Mouse (Mus musculus): Measurements from ENCODE around the gene Gm27027. TPM values are rescaled to one million over a fixed set of nuclear protein-coding genes. Genes with fewer than 3 reads are reported as not detected.

The Gm27027 gene
- total RNA-seq, 1 experiment from 2014 or later = not detected

DNA sequence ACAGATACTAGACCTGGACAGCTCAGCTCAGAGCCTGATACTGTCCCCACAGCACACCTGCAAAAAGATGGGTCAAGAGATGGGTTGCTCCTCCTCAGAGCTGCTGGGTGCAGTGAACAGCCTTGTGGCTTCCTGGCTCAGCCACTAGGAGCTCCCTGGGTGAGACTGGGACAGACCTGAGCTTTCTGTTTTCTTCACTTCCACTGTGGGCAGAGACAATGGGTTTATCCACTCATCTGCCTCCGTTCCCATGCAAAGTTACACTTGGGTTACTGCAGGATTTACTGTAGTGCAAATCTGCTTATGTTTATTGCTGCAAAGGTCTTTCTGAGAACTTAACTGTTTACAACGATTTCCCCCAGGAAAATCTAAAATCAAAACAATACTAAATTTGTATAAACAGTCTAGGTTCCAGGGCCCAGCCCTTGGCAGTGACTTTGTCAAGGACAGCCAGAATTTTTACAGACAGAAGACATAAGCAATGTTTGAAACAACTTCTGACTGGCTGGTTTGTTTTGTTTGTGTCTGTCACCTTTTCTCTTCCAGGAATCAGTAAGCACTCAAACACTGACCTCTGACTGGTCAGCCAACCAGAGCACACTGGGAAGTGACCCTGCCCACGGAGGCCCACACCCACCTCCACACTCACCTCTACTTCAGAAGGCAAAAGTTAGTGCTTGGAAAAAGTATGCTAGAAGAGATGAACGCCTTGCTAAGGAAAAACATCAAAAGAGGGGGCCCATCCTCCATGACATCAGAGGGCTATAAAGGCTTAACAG is 13.5 kb downstream of the Gm27027 start:
- ATAC-seq (replicated peaks; ENCODE audit: insufficient number of reproducible peaks, low FRiP score, low TSS enrichment, poor library complexity, severe bottlenecking) = no peak

DNA sequence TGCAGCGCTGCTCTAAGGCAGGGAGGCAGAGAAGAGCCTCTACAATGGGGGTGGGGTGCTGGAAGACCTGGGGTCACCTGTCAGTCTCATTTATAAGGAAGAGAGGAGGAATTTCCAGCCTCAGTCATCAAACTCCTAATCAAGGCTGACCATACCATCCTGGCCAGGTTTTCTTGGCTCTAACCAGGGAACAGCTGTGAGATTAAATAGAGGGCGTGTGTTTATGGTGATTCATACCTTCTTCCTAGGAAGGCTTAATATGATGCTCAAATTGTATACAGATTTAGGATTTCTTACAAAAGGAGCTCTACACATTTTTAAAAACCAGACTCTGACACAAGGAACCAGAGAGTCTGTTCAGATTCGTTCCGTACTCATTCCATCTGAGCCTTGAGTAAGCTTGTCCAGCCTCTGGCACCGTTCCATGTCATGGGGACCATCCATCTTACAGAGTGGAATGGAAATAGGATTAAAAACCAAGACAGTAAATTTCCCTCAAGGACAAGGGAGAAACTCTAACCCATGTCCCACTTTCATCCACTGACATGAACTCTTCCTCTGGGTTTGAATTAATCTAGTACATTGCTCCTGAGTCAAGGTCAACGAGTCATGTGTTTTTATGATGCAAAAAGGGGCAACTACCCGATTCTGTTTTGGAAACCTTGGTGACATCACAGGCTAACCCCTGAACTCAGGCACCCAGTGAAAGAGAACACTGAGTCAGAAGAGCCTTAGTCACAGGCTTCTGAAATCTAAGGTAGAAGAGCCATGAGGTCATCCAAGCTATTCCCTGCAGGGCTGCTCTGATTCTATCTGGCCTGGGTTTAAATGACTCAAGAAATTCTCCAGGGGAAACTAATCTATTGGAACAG is 16.7 kb downstream of the Gm27027 start:
- ATAC-seq (replicated peaks; ENCODE audit: insufficient number of reproducible peaks, low FRiP score, low TSS enrichment, poor library complexity, severe bottlenecking) = no peak

DNA sequence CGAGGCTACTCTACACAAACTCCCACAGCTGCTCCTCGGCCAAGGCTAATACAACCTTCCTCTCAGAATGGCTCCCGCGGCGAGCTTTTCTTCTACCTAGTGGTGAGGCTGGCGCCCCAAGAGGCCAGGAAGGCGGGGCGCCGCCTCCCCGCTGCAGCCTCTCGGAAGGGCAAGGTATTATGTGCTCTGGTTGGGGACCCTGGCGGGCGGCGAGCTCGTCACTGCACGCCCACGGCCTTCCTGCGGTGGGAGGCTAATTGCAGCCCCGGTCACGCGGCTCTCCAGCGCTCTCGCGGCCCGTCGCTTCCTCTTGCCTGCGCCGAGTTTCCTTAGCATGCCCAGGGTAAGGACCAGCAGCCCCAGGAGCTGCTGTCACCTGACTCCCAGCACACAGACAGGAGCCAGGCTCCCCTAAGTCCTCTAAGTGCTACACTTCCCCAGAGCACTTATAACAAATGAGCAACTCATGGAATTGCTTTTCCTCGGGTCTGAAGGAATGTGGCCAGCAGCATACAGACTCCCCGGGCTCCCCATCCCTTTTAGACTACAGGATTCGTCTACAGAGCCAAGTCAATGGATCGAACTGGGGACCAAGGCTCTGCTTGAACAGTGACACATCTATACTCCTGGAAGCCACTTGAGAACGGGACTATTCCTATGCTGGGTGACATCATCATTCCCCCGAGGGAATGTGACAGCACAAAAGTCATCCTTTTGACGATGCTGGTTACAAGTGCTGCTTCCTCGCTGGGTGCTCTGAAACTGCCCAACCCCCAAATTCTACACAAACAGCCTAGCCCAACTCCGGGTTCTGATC is 19.5 kb downstream of the Gm27027 start:
- ATAC-seq (replicated peaks; ENCODE audit: insufficient number of reproducible peaks, low FRiP score, low TSS enrichment, poor library complexity, severe bottlenecking) = no peak

DNA sequence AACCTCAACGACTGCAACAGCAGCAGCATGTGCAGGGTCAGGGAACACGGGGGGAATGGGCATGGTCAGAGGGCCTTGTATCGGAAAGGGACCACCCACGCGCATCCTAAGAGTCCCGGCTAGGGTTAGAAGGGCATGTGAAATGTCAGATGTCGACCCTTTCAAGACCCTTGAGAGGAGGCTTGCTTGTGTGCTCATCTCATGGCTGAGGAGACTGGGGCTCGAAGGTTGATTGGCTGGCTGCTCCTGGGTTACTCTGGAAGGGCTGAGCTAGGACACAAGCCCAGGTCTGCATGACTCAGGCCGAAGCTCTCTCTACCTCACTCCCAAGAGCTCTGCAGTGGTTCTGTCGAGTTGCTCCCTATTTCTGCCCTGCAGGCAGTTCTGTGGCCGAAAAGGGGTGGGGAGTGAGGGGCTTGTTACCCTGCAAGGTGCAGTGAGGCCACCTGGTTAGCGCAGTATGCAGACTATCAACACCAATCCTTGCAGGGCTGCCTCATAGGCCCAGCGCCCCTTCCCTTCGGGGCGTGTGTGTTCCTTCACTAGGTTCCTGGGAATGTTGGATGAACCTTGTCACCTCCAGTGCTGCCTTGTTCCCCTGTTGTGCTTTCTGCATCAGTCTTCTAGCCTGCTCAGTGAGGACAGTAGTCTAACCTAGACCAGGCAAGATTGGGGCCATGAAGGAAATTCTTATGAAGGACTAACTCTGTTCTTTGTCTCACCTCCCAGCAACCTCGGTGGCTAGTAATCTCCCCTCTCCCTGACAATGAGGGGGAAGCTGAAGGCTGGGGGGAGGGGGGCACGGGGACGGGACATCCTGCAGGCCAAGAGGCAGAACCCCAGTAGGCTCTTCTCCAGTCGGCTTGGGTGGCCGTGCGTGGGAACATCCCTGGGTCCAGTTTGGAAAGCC is 20.4 kb downstream of the Gm27027 start:
- no peak for ATAC-seq (replicated peaks; ENCODE audit: insufficient number of reproducible peaks, low FRiP score, low TSS enrichment, poor library complexity, severe bottlenecking)

DNA sequence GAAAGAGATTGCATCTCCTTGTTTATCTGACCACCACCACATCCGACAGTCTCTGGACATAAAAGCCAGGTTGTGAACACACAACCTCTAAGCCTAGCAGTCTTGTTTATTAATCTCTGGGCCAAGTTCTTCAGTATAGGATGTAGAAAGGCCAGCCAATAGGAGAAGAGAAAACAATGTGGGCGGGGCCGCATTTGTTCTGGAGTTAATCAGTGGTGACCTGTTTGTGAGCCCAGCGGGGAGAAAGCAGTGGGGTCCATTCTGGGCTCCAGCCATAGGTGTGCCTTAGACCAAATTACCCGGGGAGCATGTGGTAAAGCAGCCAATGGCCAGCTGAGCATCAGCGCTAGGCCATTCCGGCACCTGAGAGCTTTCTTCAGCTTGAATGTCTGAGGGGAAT is 21.1 kb downstream of the Gm27027 start:
- no peak for ATAC-seq (replicated peaks; ENCODE audit: insufficient number of reproducible peaks, low FRiP score, low TSS enrichment, poor library complexity, severe bottlenecking)

DNA sequence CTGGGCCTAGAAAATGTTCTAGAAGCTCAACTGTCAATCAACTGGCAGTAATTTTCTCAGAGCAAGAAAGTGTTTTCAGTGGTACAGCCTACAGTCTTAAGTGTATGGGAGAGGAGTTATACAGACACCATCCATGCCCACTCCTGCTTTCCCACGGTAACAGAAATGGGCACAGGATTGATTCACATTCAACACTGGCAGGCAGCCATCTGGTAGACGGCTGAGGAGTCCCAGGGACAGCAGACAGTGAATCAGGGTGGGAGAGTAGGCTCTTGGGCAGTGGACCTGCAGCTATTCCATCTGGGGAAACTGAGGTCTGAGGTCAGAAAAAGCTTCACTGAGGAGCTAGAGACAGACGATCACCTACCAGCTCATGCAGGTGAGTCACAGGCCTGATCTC is 24.5 kb downstream of the Gm27027 start:
- ATAC-seq (replicated peaks; ENCODE audit: insufficient number of reproducible peaks, low FRiP score, low TSS enrichment, poor library complexity, severe bottlenecking) = no peak

DNA sequence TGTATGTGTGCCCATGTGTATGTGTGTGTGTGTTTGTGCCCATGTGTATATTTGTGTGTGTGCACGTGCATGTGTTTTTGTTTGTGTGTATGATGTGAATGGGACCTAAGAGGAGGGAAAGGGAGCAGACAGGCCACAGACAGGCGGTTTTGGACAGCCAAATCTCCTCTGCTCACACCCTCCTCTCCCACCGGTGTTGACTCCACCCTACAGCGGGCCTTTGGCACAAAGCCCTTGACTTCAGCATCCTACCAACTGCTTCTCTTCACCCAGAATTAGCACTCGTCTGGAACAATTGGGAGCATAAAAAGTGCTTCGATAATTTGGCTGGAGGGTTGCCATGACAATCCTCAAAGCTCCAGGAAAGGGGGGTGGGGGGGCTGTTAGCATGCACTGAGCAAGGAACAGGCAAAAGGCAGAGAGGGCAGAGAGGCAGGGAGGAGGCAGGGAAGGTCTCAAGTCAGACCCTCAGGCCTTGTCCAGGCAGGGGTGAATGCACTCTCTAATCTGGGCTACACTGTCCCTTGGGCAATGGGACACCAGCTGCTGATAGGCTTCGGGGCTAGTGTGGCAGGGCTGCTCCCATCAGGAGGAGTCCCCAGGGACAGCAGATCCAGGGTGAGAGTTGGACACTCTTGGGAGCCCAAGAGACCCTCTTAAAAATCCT is 31.5 kb downstream of the Gm27027 start:
- no peak for ATAC-seq (replicated peaks; ENCODE audit: insufficient number of reproducible peaks, low FRiP score, low TSS enrichment, poor library complexity, severe bottlenecking)

DNA sequence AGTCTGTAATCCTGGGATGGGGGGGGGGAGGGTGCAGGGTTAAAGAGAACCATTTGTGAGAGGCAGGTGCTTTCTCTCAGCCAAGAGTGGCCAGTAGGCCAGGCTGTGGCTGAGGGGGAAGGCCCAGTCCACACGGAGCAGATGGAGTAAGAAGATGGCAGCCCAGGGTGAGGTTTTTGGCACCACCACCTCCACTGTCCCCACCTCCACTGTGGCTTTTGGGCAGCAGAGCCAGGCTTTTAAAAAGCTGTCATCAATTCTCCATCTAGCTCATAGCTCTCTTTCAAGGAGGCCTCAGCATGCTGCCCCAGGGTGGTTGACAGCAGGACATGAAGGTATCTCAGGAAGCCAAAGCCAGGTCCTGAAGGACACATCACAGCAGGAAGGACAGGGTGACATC is 32.4 kb downstream of the Gm27027 start:
- no peak for ATAC-seq (replicated peaks; ENCODE audit: insufficient number of reproducible peaks, low FRiP score, low TSS enrichment, poor library complexity, severe bottlenecking)

DNA sequence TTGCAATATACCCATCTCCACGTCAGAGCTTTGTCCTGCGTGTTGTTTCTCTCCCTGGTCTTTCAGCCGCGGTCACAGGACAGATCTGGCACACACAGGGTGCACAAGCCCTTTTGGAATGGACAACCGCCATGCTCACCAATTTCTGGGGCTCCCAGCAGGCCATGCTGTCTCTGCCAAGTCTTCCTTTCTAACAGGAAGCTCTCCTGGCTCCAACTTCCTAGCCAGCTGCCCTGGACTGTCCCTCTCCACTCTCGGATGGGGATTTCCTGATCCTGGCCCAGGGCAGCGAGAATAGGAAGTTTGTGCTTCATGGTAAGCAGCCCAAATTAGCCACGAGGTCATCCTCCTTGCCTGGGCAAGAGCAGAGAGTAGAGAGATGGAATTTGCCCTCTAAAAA is 34.4 kb downstream of the Gm27027 start:
- no peak for ATAC-seq (replicated peaks; ENCODE audit: insufficient number of reproducible peaks, low FRiP score, low TSS enrichment, poor library complexity, severe bottlenecking)

DNA sequence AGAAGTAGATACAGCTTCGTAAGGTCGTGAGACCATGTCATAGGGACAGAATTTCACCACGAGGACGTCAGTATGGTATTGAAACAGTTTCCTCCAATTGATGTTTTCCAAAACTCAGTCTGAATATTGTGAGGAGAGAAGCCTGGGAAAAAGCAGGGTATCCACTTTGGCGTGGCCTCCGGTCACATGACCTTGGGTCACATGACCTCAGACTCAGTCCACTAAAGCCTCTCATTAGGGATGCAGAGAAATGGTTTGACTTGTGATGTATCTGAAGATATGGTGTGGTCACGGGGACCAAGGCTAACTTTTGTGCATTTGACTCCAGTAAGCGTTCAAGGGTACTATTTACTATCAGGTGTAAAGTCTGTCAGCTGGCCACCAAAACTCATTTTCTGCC is 36.8 kb downstream of the Gm27027 start:
- ATAC-seq (replicated peaks; ENCODE audit: insufficient number of reproducible peaks, low FRiP score, low TSS enrichment, poor library complexity, severe bottlenecking) = no peak

DNA sequence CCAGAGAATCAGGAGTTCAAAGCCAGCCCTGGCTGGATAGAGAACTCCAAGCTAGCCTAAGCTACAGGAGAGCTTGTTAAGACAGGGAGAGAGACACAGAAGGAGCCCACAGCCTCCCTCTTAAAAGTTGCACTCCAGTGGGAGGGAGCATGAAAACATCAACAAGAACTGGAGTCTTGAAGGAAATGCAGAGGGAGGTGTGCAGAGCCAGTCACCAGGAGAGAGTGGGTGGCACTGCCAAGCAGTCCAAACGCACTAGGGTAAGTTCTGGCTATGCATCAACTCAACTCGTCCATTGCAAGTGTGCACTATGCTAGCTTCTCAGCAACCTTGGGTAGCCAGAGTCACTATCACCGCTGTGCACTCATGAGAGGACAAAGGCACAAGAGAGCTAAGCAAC is 37.9 kb downstream of the Gm27027 start:
- no peak for ATAC-seq (replicated peaks; ENCODE audit: insufficient number of reproducible peaks, low FRiP score, low TSS enrichment, poor library complexity, severe bottlenecking)

DNA sequence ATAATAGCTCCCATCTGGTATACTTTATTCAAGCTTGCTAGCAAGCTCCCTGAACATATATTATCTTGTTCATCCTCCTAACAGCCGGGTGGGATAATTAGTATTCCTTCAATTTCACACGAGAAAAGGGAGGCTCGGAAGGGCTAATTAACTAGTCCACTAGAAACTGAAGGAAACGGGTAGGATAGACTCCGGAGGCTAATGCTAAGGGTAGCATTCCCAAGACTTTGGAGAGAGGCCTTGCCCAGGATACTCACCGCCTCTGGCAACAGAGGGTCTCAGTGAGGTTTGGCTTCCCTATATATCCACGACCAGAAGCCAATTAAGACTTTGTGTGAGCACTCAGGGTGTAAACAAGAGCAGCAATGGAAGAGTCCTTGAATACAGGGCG is 38.4 kb downstream of the Gm27027 start:
- no peak for ATAC-seq (replicated peaks; ENCODE audit: insufficient number of reproducible peaks, low FRiP score, low TSS enrichment, poor library complexity, severe bottlenecking)

DNA sequence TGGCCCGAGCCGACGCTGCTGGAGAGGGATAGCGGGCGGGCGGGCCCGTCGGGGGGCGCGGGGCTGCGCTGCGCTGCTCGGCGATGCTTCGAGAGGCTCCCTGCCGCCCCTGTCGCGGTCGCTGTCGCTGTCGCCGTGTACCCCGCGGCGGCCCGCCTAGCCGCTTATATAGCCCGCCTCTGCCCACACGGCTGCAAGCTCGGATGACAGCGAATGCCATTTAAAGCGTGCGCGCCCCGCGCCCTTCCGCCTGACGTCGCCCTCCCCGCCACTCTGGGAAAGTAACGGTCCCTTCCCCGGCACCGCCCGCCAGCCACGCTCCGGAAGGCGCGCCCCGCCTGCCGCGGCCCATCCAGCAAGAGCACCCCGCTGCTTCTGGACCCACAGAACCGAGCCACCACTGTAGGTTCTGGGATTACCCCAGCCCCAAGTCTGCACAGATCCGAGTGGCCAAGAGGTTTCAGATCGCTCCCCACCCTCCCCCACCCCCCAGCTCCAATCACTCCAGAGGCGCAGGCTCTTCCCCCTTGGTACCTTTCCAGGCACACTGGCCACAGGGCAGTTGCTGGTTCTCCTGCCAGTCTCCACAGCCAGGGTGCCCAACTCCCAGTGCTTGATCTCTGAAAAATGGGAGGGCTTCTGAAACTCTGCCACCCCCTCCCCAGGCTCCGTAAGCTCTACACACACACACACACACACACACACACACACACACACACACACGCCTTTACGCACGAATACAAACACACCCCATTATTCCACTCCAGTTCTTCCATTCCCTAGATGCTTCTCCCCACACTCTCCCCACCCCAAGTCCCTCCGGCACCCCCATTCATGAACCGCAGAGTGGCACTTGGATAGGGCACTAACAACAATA is 39.0 kb downstream of the Gm27027 start, which contains the start of gene Gm13889:
Gene Gm13889 (minus strand): TSS at position 294 of the 877 bp plus-strand sequence.
- no peak for ATAC-seq (replicated peaks; ENCODE audit: insufficient number of reproducible peaks, low FRiP score, low TSS enrichment, poor library complexity, severe bottlenecking)

DNA sequence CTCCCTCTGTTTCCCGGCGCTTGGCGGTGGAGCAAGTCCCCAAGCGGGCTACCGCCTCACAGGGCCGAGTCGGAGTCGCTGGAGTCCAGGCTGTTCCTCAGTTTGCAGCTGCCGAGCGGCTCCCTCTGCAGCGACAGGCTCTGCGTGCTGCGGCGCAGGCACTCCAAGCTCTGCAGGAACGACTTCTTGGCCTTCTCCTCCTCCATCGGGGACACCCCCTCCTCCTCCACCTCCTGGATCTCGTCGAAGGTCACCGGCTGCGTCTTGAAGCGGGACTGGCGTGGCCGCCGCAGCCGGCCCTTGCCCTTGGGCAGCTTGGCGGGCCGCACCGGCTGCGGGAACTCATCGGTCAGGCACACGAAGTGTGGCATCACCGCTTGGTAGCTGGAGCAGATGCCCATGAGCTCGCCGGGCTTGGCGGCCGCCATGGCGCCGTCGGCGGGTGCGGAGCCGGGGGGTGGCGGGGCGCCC is 39.8 kb downstream of the Gm27027 start:
- no peak for ATAC-seq (replicated peaks; ENCODE audit: insufficient number of reproducible peaks, low FRiP score, low TSS enrichment, poor library complexity, severe bottlenecking)

DNA sequence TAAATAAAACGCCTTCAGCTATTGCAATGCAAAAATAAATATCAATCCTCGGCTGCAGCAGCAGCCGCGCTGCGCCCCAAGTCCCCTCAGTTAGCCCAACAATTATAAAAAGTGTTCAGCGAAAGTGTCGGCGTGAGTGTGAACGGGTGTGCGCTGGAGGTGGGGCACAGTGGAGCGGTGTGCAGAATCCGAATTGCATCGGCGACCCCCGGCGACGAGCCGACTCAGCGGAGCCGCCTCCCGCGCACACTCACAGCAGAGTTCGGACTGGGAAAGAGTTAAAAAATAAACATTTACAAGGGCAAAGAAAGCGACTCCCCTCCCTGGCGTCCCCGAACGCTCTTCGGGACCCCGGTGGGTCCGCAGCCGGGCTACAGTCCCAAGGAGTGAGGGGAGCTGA is 40.3 kb downstream of the Gm27027 start:
- no peak for ATAC-seq (replicated peaks; ENCODE audit: insufficient number of reproducible peaks, low FRiP score, low TSS enrichment, poor library complexity, severe bottlenecking)

DNA sequence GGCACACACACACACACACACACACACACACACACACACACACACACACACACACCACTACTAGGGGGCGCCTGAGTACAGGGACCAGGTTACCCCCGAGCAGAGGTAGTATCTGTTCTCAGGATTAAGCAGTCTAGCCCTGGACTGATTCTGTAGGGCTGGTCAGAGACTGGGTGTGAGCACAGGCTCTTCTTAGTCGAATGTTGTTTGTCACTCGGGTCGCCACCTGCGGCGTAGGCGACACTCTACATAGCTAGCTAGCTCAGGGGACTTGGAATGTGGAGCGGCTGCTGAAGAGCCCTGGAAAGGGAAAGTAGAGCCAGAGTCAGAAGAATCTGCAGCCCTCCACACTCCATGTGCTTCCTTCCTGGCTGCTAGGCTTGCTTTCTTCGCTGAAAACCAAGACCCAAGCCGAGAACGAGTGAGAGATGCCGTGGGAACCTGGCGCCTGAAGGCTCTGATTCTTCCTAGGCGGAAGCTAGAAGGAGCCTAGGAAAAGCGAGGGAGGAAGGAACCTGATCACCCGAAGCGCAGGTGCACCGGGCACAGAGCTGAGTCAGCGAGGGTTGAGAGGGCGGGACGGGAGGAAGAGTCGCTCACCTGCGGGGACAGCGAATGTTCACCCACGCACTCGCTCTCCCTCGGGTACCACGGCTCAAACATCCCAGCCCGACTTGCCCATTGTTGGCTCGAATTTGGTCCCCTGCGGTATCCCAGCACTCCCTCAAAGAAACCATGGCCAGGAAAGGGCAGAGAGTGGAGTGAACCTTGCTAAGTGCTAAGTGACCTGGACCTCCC is 41.2 kb downstream of the Gm27027 start:
- no peak for ATAC-seq (replicated peaks; ENCODE audit: insufficient number of reproducible peaks, low FRiP score, low TSS enrichment, poor library complexity, severe bottlenecking)

Measured in monocyte, adult 5-6 weeks (primary cell).